Mouse (Mus musculus) cerebellum, adult 9-10 months (tissue): ENCODE data around the gene Olfr455.
A peak's percentile ranks its signal among the peaks of the same experiment; 100 is the strongest.

Experiments
- DNase-seq: peaks from one replicate; pipeline ENCODE4 v3.0.0; 2022

Gene Olfr455

GRCm38 (mm10) chr6:42547461-42547860, at the start of gene Olfr455:
Olfr455 (minus strand) TSS chr6:42547587.
- DNase-seq = no peak

- no peak for DNase-seq
Measured at GRCm38 (mm10) chr6:42593138-42593882, 45.9 kb upstream of the Olfr455 start.

- DNase-seq = no peak
Measured at GRCm38 (mm10) chr6:42586569-42586968, 39.2 kb upstream of the Olfr455 start.

GRCm38 (mm10) chr6:42583488-42583872, 36.1 kb upstream of the Olfr455 start:
- DNase-seq = peak; percentile 31

GRCm38 (mm10) chr6:42582741-42583487, 35.5 kb upstream of the Olfr455 start:
- no peak for DNase-seq

- DNase-seq = no peak
Measured at GRCm38 (mm10) chr6:42578678-42579077, 31.3 kb upstream of the Olfr455 start.

- no peak for DNase-seq
Measured at GRCm38 (mm10) chr6:42577433-42577832, 30.0 kb upstream of the Olfr455 start.

GRCm38 (mm10) chr6:42568205-42568604, 20.8 kb upstream of the Olfr455 start:
- DNase-seq = no peak

GRCm38 (mm10) chr6:42566076-42566598, 18.8 kb upstream of the Olfr455 start:
- DNase-seq = no peak

GRCm38 (mm10) chr6:42562280-42562679, 14.9 kb upstream of the Olfr455 start:
- no peak for DNase-seq

GRCm38 (mm10) chr6:42560885-42561284, 13.5 kb upstream of the Olfr455 start:
- no peak for DNase-seq

GRCm38 (mm10) chr6:42558641-42559040, 11.3 kb upstream of the Olfr455 start:
- no peak for DNase-seq

- no peak for DNase-seq
Measured at GRCm38 (mm10) chr6:42546180-42546579, 1.2 kb downstream of the Olfr455 start.

- DNase-seq = no peak
Measured at GRCm38 (mm10) chr6:42545451-42545885, 1.9 kb downstream of the Olfr455 start.

GRCm38 (mm10) chr6:42544846-42545245, 2.5 kb downstream of the Olfr455 start:
- DNase-seq = no peak

- no peak for DNase-seq
Measured at GRCm38 (mm10) chr6:42542036-42543031, 5.1 kb downstream of the Olfr455 start.

- no peak for DNase-seq
Measured at GRCm38 (mm10) chr6:42540681-42541080, 6.7 kb downstream of the Olfr455 start.

- DNase-seq = no peak
Measured at GRCm38 (mm10) chr6:42539711-42540110, 7.7 kb downstream of the Olfr455 start.

- no peak for DNase-seq
Measured at GRCm38 (mm10) chr6:42513461-42513860, 33.9 kb downstream of the Olfr455 start.

GRCm38 (mm10) chr6:42509311-42509710, 38.1 kb downstream of the Olfr455 start:
- DNase-seq = no peak

- DNase-seq = no peak
Measured at GRCm38 (mm10) chr6:42503478-42503877, 43.9 kb downstream of the Olfr455 start.

- no peak for DNase-seq
Measured at GRCm38 (mm10) chr6:42489731-42490130, 57.7 kb downstream of the Olfr455 start.

GRCm38 (mm10) chr6:42487114-42487513, 60.3 kb downstream of the Olfr455 start, which contains the start of gene Olfr456:
Olfr456 (minus strand) TSS chr6:42487214.
- DNase-seq = no peak
